Mouse (Mus musculus): ENCODE results near the gene Gripap1.

Gripap1 gene

GRCm38 (mm10) chrX:7865786-7866185, 76.2 kb downstream of the Gripap1 start:
- DNase-seq (ENCODE audit: extremely low read depth, low read depth, low spot score) = no peak

- DNase-seq (ENCODE audit: extremely low read depth, low read depth, low spot score) = no peak
Observed at GRCm38 (mm10) chrX:7867141-7867540, 77.6 kb downstream of the Gripap1 start.

- DNase-seq (ENCODE audit: extremely low read depth, low read depth, low spot score) = no peak
Observed at GRCm38 (mm10) chrX:7868506-7868905, 78.9 kb downstream of the Gripap1 start.

- no peak for DNase-seq (ENCODE audit: extremely low read depth, low read depth, low spot score)
Observed at GRCm38 (mm10) chrX:7869826-7870225, 80.3 kb downstream of the Gripap1 start.
